Mouse (Mus musculus): Measurements from ENCODE around the gene Ophn1. TPM values are rescaled to one million over a fixed set of nuclear protein-coding genes. Genes with fewer than 3 reads are reported as not detected.

The Ophn1 gene
- polyA plus RNA-seq, 1 experiment from 2014 or later, result 9.1 TPM

DNA sequence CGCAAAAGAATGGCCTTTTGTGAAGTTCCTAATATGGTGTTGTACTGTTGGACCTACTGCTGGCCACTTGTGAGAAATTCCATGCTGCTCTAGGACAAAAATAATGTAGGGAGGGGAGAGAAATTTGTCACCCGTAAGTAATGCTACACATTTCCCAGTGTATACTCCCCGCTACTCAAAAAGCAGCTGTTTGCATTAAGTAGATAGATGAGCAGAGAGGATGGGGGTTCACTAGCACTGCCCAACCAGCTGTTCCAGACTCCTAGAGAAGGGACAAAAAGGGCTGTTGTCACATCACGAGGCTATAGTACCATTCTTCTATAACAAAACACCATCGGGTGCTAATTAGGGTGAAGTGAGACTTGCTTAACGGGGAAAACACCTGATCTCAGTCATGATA is 15.7 kb downstream of the Ophn1 start:
- Histone ChIP-seq H3K27ac (no peak overlapping the region), H3K4me1 (no peaks in the 10 kb centered on the region), H3K9me3 (no peaks in the 10 kb centered on the region), H3K36me3 (no peaks in the 10 kb centered on the region), H3K27me3 (ENCODE audit: insufficient read depth, poor library complexity, severe bottlenecking) (no peaks in the 10 kb centered on the region), H3K4me3 (no peak overlapping the region)
- WGBS, result 76% methylated on average over 6 of the region's 6 CpGs
- no peak for DNase-seq (ENCODE audit: low spot score)

DNA sequence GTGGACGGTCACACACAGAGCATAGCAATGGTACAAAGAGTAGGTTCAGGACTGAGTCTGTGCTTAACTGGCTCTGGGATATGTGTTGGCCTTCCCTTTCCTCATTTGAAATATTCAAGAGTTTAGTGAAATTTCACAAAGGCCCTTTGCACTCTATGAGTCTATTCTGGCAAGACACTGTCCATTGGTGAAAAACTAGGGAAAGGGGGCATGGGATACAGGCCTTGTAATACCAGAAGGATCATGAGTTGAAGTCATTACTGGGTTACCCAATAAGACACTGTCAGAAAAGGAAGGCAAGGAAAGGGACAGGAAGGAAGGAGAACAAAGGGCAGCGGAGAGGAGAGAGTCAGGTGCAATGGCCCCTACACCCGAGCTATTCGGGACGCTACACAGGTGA is 16.7 kb downstream of the Ophn1 start:
- no peak overlapping the region for H3K4me3 ChIP-seq
- H3K36me3 ChIP-seq, result no peaks in the 10 kb centered on the region
- DNase-seq (ENCODE audit: low spot score), result no peak
- H3K4me1 ChIP-seq, result no peaks in the 10 kb centered on the region
- WGBS, result 77% methylated on average over 5 of the region's 5 CpGs
- H3K9me3 ChIP-seq, result no peaks in the 10 kb centered on the region
- no peak overlapping the region for H3K27ac ChIP-seq
- H3K27me3 ChIP-seq (ENCODE audit: insufficient read depth, poor library complexity, severe bottlenecking), result no peaks in the 10 kb centered on the region

DNA sequence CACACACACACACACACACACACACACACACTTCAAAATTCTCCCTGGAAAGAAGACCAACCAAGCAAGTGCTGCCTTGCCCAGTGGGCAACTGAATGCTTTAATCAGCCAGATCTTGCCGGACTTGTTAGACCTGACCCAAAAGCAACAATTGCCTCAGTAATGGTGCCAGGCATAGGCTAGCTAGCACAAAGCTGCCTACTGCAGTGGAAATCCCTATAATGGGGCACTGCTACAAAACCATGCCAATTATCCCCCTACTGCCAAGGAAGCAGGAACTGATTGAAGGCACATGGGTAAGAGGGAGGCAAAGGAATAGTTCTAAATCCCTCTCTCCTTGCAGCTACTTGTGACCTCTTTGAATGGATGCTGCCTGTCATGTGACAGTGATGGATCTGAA is 18.8 kb downstream of the Ophn1 start:
- H3K4me1 ChIP-seq, result no peaks in the 10 kb centered on the region
- no peak overlapping the region for H3K27ac ChIP-seq
- H3K9me3 ChIP-seq, result no peaks in the 10 kb centered on the region
- H3K36me3 ChIP-seq, result no peaks in the 10 kb centered on the region
- WGBS, result 89% methylated on average over 1 of the region's 1 CpGs
- no peak overlapping the region for H3K4me3 ChIP-seq
- no peaks in the 10 kb centered on the region for H3K27me3 ChIP-seq (ENCODE audit: insufficient read depth, poor library complexity, severe bottlenecking)
- DNase-seq (ENCODE audit: low spot score), result no peak

DNA sequence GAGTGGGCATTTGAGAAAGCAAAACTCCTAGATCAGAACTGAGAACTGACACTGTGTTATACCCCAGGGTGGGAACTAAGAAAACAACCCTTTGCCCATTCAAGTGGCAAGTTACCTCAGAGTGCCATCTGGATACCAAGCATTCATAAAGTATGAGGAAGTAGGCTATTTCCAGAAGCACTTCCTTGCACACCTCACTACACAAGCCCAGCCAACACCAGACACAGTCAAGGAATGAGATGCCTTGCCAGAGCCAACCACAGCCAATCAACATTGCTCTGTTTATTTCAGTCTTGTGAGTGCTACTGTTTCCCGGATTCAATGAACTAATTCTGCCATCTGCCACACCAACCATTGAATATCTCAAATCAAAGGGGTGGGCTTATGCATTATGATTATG is 20.3 kb downstream of the Ophn1 start:
- no peaks in the 10 kb centered on the region for H3K36me3 ChIP-seq
- no peaks in the 10 kb centered on the region for H3K27me3 ChIP-seq (ENCODE audit: insufficient read depth, poor library complexity, severe bottlenecking)
- no peak overlapping the region for H3K4me3 ChIP-seq
- DNase-seq (ENCODE audit: low spot score), result no peak
- no peaks in the 10 kb centered on the region for H3K4me1 ChIP-seq
- H3K27ac ChIP-seq, result no peak overlapping the region
- 81% methylated on average over 1 of the region's 1 CpGs for WGBS
- H3K9me3 ChIP-seq, result no peaks in the 10 kb centered on the region

DNA sequence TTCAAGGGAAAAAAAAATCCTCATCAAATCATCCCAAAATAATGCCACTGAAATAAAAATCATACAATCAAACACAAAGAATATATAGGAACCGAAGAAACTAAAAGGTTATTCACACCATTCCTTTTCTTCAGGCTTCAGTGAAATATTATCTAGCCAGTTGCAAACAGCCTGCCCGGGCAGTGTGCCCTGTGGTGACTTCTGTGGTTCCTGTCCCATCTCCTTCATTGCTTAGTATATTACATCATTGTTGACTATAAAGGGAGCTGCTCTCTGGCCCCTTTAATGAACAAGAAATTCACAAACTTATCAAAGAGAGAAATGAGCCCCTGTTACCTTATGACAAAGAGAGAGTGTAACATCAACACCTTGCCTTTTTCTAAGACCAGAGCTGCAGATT is 21.1 kb downstream of the Ophn1 start:
- Histone ChIP-seq H3K4me1 (no peaks in the 10 kb centered on the region), H3K9me3 (no peaks in the 10 kb centered on the region), H3K27ac (no peak overlapping the region), H3K4me3 (no peak overlapping the region), H3K27me3 (ENCODE audit: insufficient read depth, poor library complexity, severe bottlenecking) (no peaks in the 10 kb centered on the region), H3K36me3 (no peaks in the 10 kb centered on the region)
- no peak for DNase-seq (ENCODE audit: low spot score)
- 91% methylated on average over 2 of the region's 2 CpGs for WGBS

DNA sequence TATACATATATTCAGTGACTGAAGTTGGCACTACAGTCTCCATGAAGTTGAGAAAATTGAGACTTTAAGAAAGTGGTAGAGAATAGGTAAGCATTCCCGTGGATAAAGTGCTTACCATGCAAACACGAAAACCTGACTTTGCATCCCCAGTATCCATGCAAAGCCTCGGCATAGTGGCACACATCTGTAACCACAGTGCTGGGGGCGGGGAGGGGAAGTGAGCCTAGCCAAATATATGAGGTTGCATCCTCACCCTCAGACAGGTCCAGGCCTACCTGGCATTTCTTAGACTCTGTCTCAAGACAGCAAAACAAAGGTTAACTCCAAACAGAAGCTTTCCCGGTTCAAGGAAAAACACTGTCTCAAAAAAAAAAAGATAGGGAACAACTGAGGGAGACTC is 21.7 kb downstream of the Ophn1 start:
- Histone ChIP-seq H3K4me3 (no peak overlapping the region), H3K36me3 (no peaks in the 10 kb centered on the region), H3K4me1 (no peaks in the 10 kb centered on the region), H3K9me3 (no peaks in the 10 kb centered on the region), H3K27me3 (ENCODE audit: insufficient read depth, poor library complexity, severe bottlenecking) (no peaks in the 10 kb centered on the region), H3K27ac (no peak overlapping the region)
- no peak for DNase-seq (ENCODE audit: low spot score)
- WGBS, result 74% methylated on average over 5 of the region's 5 CpGs

DNA sequence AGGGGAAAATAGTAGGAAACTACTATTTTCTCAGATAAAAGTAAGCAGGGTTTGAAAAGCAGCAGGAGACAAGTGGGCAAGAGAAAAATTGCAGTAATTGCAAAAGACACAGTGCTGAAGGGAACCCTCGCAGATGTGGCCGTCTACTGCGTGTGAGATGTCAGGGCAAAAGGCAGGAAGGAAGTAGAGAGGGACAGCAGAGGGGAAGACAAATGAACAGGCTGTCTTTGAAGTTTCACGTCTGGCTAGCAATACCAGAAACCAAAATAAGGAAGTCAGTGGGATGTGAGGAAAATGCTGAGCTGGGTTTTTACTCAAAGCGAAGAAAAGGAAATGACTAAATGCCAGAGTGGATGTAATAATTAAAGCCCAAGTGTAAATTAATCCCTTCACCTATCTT is 30.7 kb downstream of the Ophn1 start:
- DNase-seq (ENCODE audit: low spot score), result no peak
- no peaks in the 10 kb centered on the region for H3K27me3 ChIP-seq (ENCODE audit: insufficient read depth, poor library complexity, severe bottlenecking)

DNA sequence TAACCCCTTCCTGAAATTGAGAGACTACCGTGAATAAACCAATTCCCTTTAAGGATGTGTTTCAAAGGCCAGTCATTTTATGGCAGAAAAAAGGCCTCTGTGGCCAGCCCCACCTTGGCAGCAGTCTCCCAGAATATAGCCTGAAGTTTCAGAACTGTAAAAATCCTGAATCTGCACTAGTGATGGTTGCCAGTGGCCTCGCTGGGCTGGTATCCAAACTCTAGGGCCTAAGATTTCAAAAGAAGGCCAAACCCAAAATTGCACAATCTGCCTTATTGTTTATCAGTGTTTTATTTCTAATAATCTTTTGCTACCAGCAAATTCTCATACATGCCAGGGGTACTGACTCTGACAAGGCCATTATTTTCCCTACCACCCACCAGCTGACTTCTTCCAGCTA is 34.8 kb downstream of the Ophn1 start:
- no peak overlapping the region for H3K27ac ChIP-seq
- H3K27me3 ChIP-seq (ENCODE audit: insufficient read depth, poor library complexity, severe bottlenecking), result no peaks in the 10 kb centered on the region
- no peaks in the 10 kb centered on the region for H3K4me1 ChIP-seq
- H3K9me3 ChIP-seq, result no peaks in the 10 kb centered on the region
- DNase-seq (ENCODE audit: low spot score), result no peak
- WGBS, result 78% methylated on average over 2 of the region's 2 CpGs
- no peaks in the 10 kb centered on the region for H3K36me3 ChIP-seq
- no peak overlapping the region for H3K4me3 ChIP-seq

More for the DNA sequence above, 30.7 kb downstream of the Ophn1 start:
- no peak overlapping the region for H3K27ac ChIP-seq
- no peaks in the 10 kb centered on the region for H3K9me3 ChIP-seq
- no peaks in the 10 kb centered on the region for H3K4me1 ChIP-seq
- H3K4me3 ChIP-seq, result no peak overlapping the region
- H3K36me3 ChIP-seq, result no peaks in the 10 kb centered on the region
- 57% methylated on average over 5 of the region's 5 CpGs for WGBS

DNA sequence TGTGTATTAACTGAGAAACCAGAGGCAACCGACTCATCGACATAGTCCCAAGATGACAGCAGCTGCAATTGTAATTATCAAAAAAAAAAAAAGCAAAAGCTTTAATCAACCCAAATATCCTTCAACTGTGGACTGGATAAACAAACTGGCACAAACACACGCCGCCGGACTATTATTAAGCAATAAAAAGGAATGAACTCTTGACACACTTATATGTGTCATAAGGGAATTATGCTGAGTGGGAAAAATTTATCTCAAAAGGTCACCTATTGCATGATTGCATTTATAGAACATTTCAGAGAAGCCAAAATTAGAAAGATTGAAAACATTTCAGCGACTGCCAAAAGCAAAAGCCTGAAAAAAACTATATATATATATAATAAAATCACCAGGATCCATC is 40.0 kb downstream of the Ophn1 start:
- Histone ChIP-seq H3K27me3 (ENCODE audit: insufficient read depth, poor library complexity, severe bottlenecking) (no peaks in the 10 kb centered on the region), H3K4me1 (no peaks in the 10 kb centered on the region), H3K36me3 (no peaks in the 10 kb centered on the region), H3K4me3 (no peak overlapping the region), H3K9me3 (no peaks in the 10 kb centered on the region), H3K27ac (no peak overlapping the region)
- WGBS, result 80% methylated on average over 6 of the region's 6 CpGs
- no peak for DNase-seq (ENCODE audit: low spot score)

DNA sequence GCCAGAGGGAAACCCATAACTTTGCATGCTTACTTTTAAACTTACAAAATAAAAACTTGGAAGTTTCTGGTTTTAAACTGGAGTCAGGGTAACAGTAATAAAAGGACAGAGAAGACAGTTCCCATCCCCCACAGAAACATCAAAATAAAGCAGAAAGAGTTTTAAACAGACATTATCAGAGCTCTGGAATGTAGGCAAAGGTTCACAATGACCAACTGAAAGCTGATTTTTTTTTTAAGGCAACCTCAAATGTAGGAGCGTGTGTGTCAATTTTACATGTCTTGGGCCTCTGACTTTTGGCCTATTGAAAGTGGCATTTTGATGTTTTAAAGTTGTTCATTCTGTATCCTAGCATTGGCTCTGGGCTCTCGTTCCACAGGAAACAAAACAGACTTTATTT is 49.2 kb downstream of the Ophn1 start:
- WGBS, result 58% methylated on average over 2 of the region's 2 CpGs
- Histone ChIP-seq H3K36me3 (no peaks in the 10 kb centered on the region), H3K27me3 (ENCODE audit: insufficient read depth, poor library complexity, severe bottlenecking) (no peaks in the 10 kb centered on the region), H3K4me1 (no peaks in the 10 kb centered on the region), H3K9me3 (no peaks in the 10 kb centered on the region), H3K27ac (no peak overlapping the region), H3K4me3 (no peak overlapping the region)
- DNase-seq (ENCODE audit: low spot score), result no peak

DNA sequence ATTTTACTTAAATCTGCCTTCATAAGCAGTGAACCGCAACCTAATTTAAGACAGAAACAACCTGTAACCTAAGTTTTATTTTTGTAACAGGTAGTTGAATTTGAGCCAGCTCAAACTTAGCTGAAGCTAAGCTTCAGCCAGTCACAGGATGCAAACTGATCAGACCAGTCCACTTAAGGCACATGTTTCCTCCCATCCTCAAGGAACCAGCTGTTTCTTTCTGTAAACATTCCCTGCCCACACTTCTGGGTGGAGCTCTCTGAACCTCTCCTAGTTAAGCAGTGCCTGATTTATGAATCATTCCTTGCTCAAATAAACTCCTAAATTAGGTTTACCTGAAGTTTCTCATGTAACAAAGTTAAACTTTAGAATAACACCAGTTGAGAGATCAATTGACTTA is 54.8 kb downstream of the Ophn1 start:
- no peaks in the 10 kb centered on the region for H3K4me1 ChIP-seq
- H3K9me3 ChIP-seq, result no peaks in the 10 kb centered on the region
- no peak for DNase-seq (ENCODE audit: low spot score)
- WGBS, result 97% methylated on average over 1 of the region's 1 CpGs
- H3K27me3 ChIP-seq (ENCODE audit: insufficient read depth, poor library complexity, severe bottlenecking), result no peaks in the 10 kb centered on the region
- H3K27ac ChIP-seq, result no peak overlapping the region
- no peaks in the 10 kb centered on the region for H3K36me3 ChIP-seq
- H3K4me3 ChIP-seq, result no peak overlapping the region

DNA sequence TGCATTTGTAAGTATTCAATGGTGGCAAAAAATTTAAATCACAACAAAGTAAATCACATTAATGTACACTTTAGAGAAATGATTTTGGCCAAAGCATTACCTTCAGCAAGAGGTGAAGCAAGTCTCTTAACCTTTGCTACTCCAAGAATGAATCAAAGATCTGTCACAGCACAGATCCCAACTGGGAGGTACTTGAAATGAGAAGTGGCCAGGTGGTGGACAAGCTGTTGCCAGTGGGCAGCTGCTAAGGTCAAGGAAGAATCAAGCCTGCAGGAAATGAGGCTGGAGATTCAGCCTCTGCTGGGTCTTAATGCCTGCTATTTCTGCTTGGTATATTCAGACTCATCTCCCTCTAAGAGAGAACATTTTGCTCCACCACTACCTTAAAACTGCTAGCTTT is 87.0 kb downstream of the Ophn1 start:
- H3K4me3 ChIP-seq, result no peak overlapping the region
- H3K27me3 ChIP-seq (ENCODE audit: insufficient read depth, poor library complexity, severe bottlenecking), result no peaks in the 10 kb centered on the region
- H3K36me3 ChIP-seq, result no peaks in the 10 kb centered on the region
- H3K27ac ChIP-seq, result no peak overlapping the region
- H3K4me1 ChIP-seq, result no peaks in the 10 kb centered on the region
- H3K9me3 ChIP-seq, result no peaks in the 10 kb centered on the region
- DNase-seq (ENCODE audit: low spot score), result no peak

DNA sequence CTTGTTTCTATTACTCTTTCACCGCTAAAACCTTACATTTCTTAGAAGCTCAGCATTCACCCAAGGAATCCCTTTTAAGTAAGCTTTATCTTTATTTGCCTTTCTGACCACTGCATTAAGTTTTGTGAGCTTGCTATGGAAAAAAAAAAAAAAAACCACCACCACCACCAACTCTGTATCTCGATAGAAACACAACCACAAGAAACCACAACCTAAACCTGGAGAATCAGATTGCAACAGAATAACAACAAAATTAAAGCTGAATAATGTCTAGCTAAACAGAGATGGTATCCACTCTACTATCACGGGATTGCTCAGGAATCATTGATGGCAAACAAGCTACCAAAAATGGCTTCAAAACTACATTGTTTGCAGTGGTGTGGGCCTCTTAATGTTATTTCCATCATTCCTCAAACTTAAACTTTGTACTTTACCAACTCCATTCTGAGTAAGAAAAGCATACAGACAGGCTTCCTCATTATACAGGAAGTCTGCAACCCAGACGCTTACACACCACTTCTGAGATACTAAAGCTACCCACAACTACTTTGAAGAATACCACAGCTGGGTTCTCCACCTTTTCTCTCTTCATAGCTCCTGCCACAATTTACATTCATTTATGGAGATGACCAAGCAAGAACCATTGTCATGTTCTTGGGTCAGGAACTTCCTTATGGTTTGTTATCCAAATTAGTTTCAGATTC is 116.4 kb downstream of the Ophn1 start:
- 73% methylated on average over 4 of the region's 4 CpGs for WGBS
- Histone ChIP-seq H3K27me3 (ENCODE audit: insufficient read depth, poor library complexity, severe bottlenecking) (no peaks in the 10 kb centered on the region), H3K27ac (no peak overlapping the region), H3K4me3 (no peak overlapping the region), H3K4me1 (no peaks in the 10 kb centered on the region), H3K36me3 (no peaks in the 10 kb centered on the region), H3K9me3 (no peaks in the 10 kb centered on the region)
- DNase-seq (ENCODE audit: low spot score), result no peak

DNA sequence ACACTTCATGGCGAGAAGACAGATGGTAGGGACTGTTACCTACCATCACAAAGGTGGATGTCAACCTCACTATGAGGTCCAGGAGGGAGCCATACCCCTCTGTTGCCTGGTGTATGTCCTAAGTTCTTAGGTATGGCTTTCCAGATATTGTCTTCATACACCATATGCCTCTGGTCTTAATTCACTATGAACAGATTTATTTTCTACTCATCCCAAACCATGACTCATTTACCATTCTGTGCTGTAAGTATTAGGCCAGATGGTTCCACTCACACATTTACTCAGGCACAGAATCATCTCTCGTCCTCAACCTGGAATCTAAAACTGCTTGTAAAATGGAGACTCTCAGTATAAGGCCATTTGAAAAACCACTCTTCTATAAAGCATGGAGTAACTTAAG is 135.7 kb downstream of the Ophn1 start:
- H3K27ac ChIP-seq, result no peak overlapping the region
- no peaks in the 10 kb centered on the region for H3K27me3 ChIP-seq (ENCODE audit: insufficient read depth, poor library complexity, severe bottlenecking)
- DNase-seq (ENCODE audit: low spot score), result no peak
- no peaks in the 10 kb centered on the region for H3K4me1 ChIP-seq
- H3K9me3 ChIP-seq, result no peaks in the 10 kb centered on the region
- H3K4me3 ChIP-seq, result no peak overlapping the region
- WGBS, result 70% methylated on average over 2 of the region's 2 CpGs
- no peaks in the 10 kb centered on the region for H3K36me3 ChIP-seq
